Comparison of ENCODE assay signal across 8 mouse cellular contexts in genomic region chr2:26409362-26409761, GRCm38 (mm10). TPM values are rescaled to one million over a fixed set of nuclear protein-coding genes. Genes with fewer than 3 reads are reported as not detected.
DNase-seq lines count a peak whose midpoint lies in the region; ATAC-seq and TF ChIP-seq lines count a peak whose summit lies in the region.

No protein-coding gene starts in this region.

- intact Hi-C loops in gastrocnemius, adult 2 months (cut with DNase I) = loop anchor here (5.0 kb wide), 1 partner anchor 33 kb away; no protein-coding TSS in a partner anchor

- DNase-seq in gastrocnemius, adult 2 months = no peak
- DNase-seq in gastrocnemius, postnatal 4 days (ENCODE audit: low spot score in 2 of 2) = no peak
- no peak for DNase-seq in liver, embryonic 13.5 days
- DNase-seq in spleen, adult 18-20 months = no peak
- DNase-seq in frontal cortex, postnatal 25 days (ENCODE audit: low spot score in 2 of 2) = no peak

- H3K4me2 ChIP-seq in liver, embryonic 13.5 days = peak overlapping the region; percentile 92

- H3K4me3 ChIP-seq in gastrocnemius, adult 2 months = peak overlapping the region; percentile 93
- peak overlapping the region; percentile 98 for H3K4me3 ChIP-seq in megakaryocyte, embryonic 14.5 days (replicated peaks)
- H3K4me3 ChIP-seq in liver, embryonic 13.5 days (replicated peaks) = peak overlapping the region; percentile 91

- no peaks in the 10 kb centered on the region for H3K9me3 ChIP-seq in megakaryocyte, embryonic 14.5 days
- no peaks in the 10 kb centered on the region for H3K9me3 ChIP-seq in liver, embryonic 13.5 days (replicated peaks)

- H3K27ac ChIP-seq in gastrocnemius, adult 2 months = peak overlapping the region; percentile 97
- peak overlapping the region; percentile 58; the same call in 1 of the 2 replicates for H3K27ac ChIP-seq in liver, embryonic 13.5 days

- no peaks in the 10 kb centered on the region for H3K27me3 ChIP-seq in megakaryocyte, embryonic 14.5 days (replicated peaks)
- H3K27me3 ChIP-seq in liver, embryonic 13.5 days = no peaks in the 10 kb centered on the region

- H3K9ac ChIP-seq in liver, embryonic 13.5 days = peak overlapping the region; percentile 59

- ATAC-seq in megakaryocyte, adult 5-6 weeks (ENCODE audit: poor library complexity, severe bottlenecking) = no peak
- ATAC-seq in liver, embryonic 13.5 days (ENCODE audit: low read depth) = no peak
- ATAC-seq in megakaryocyte-erythroid progenitor cell, adult 5-6 weeks (replicated peaks; ENCODE audit: low FRiP score, low TSS enrichment, poor library complexity, severe bottlenecking) = no peak

- peaks cover 84% of the 10 kb centered on the region for H3K36me3 ChIP-seq in megakaryocyte, embryonic 14.5 days (replicated peaks; ENCODE audit: low read length)
- peaks cover 44% of the 10 kb centered on the region for H3K36me3 ChIP-seq in liver, embryonic 13.5 days

- H3K4me1 ChIP-seq in megakaryocyte, embryonic 14.5 days = peaks cover 65% of the 10 kb centered on the region
- peaks cover 52% of the 10 kb centered on the region for H3K4me1 ChIP-seq in liver, embryonic 13.5 days (replicated peaks)

- WGBS in liver, embryonic 13.5 days (ENCODE audit: insufficient replicate concordance) = 55% methylated on average over 3 of the region's 3 CpGs

- TF ChIP-seq CTCF in gastrocnemius, adult 2 months (IDR thresholded peaks at IDR 0.05) = no peak

RNA-seq across cellular contexts. Expression of gene Inpp5e, which starts 0.4 kb away (rescaled TPM):
- total RNA-seq in gastrocnemius, adult 2 months (2021) = 1 to 10 TPM; 7.9 to 9.3 TPM
- 10 to 100 TPM; 12.5 to 13.2 TPM for total RNA-seq in gastrocnemius, postnatal 4 days (2021)
- polyA plus RNA-seq in megakaryocyte, embryonic 14.5 days (2012; ENCODE audit: insufficient read depth, low replicate concordance) = 6.3 and 18.1 TPM in 2 replicates
- 13.2 and 17.0 TPM in 2 replicates for total RNA-seq in megakaryocyte, adult 5-6 weeks (2015)
- total RNA-seq in megakaryocyte, adult 5-6 weeks (2017) = 7.8 and 10.4 TPM in 2 replicates
- polyA plus RNA-seq in liver, embryonic 13.5 days (2015; fragmentation: Nextera tagmentation; extraction: Ambion mirVana) = 6.3 and 7.3 TPM in 2 replicates
- total RNA-seq in megakaryocyte-erythroid progenitor cell, adult 5-6 weeks (2014; fragmentation: Nextera tagmentation) = 20.3 and 22.6 TPM in 2 replicates
- total RNA-seq in megakaryocyte-erythroid progenitor cell, adult 5-6 weeks (2017) = 4.5 and 9.2 TPM in 2 replicates

RNA-seq across cellular contexts. Expression of gene Pmpca, which starts 20.2 kb away (rescaled TPM):
- 100 to 1,000 TPM; 133 to 141 TPM for total RNA-seq in gastrocnemius, adult 2 months (2021)
- 100 to 1,000 TPM; 123 to 124 TPM for total RNA-seq in gastrocnemius, postnatal 4 days (2021)
- polyA plus RNA-seq in megakaryocyte, embryonic 14.5 days (2012; ENCODE audit: insufficient read depth, low replicate concordance) = 110 and 172 TPM in 2 replicates
- 26.4 and 27.1 TPM in 2 replicates for total RNA-seq in megakaryocyte, adult 5-6 weeks (2015)
- total RNA-seq in megakaryocyte, adult 5-6 weeks (2017) = 35.0 and 38.5 TPM in 2 replicates
- 81.5 and 93.2 TPM in 2 replicates for polyA plus RNA-seq in liver, embryonic 13.5 days (2015; fragmentation: Nextera tagmentation; extraction: Ambion mirVana)
- total RNA-seq in megakaryocyte-erythroid progenitor cell, adult 5-6 weeks (2014; fragmentation: Nextera tagmentation) = 75.8 and 78.0 TPM in 2 replicates
- 68.3 and 90.5 TPM in 2 replicates for total RNA-seq in megakaryocyte-erythroid progenitor cell, adult 5-6 weeks (2017)

RNA-seq across cellular contexts. Expression of gene Entr1, which starts 20.2 kb away (rescaled TPM):
- total RNA-seq in gastrocnemius, adult 2 months (2021) = 10 to 100 TPM; 25.2 to 33.1 TPM
- 10 to 100 TPM; 42.7 to 50.2 TPM for total RNA-seq in gastrocnemius, postnatal 4 days (2021)
- polyA plus RNA-seq in megakaryocyte, embryonic 14.5 days (2012; ENCODE audit: insufficient read depth, low replicate concordance) = 10.0 and 30.9 TPM in 2 replicates
- total RNA-seq in megakaryocyte, adult 5-6 weeks (2015) = 62.2 and 76.5 TPM in 2 replicates
- total RNA-seq in megakaryocyte, adult 5-6 weeks (2017) = 60.4 and 63.4 TPM in 2 replicates
- 47.6 and 52.4 TPM in 2 replicates for polyA plus RNA-seq in liver, embryonic 13.5 days (2015; fragmentation: Nextera tagmentation; extraction: Ambion mirVana)
- 45.3 and 72.2 TPM in 2 replicates for total RNA-seq in megakaryocyte-erythroid progenitor cell, adult 5-6 weeks (2014; fragmentation: Nextera tagmentation)
- total RNA-seq in megakaryocyte-erythroid progenitor cell, adult 5-6 weeks (2017) = 38.6 and 56.8 TPM in 2 replicates

RNA-seq across cellular contexts. Expression of gene Snapc4, which starts 28.9 kb away (rescaled TPM):
- 1 to 10 TPM; 7.5 to 8.6 TPM for total RNA-seq in gastrocnemius, adult 2 months (2021)
- 10 to 100 TPM; 20.6 to 22.2 TPM for total RNA-seq in gastrocnemius, postnatal 4 days (2021)
- 15.8 and 18.0 TPM in 2 replicates for polyA plus RNA-seq in megakaryocyte, embryonic 14.5 days (2012; ENCODE audit: insufficient read depth, low replicate concordance)
- 6.1 and 10.7 TPM in 2 replicates for total RNA-seq in megakaryocyte, adult 5-6 weeks (2015)
- 12.2 and 13.3 TPM in 2 replicates for total RNA-seq in megakaryocyte, adult 5-6 weeks (2017)
- polyA plus RNA-seq in liver, embryonic 13.5 days (2015; fragmentation: Nextera tagmentation; extraction: Ambion mirVana) = 10.5 and 12.6 TPM in 2 replicates
- total RNA-seq in megakaryocyte-erythroid progenitor cell, adult 5-6 weeks (2014; fragmentation: Nextera tagmentation) = 64.6 and 87.4 TPM in 2 replicates
- total RNA-seq in megakaryocyte-erythroid progenitor cell, adult 5-6 weeks (2017) = 33.6 and 52.3 TPM in 2 replicates

RNA-seq across cellular contexts. Expression of gene Sec16a, which starts 35.7 kb away (rescaled TPM):
- total RNA-seq in gastrocnemius, adult 2 months (2021) = 10 to 100 TPM; 27.2 to 30.4 TPM
- 10 to 100 TPM; 40.9 to 45.4 TPM for total RNA-seq in gastrocnemius, postnatal 4 days (2021)
- polyA plus RNA-seq in megakaryocyte, embryonic 14.5 days (2012; ENCODE audit: insufficient read depth, low replicate concordance) = 7.6 and 26.1 TPM in 2 replicates
- 41.6 and 43.9 TPM in 2 replicates for total RNA-seq in megakaryocyte, adult 5-6 weeks (2015)
- 31.1 and 34.6 TPM in 2 replicates for total RNA-seq in megakaryocyte, adult 5-6 weeks (2017)
- polyA plus RNA-seq in liver, embryonic 13.5 days (2015; fragmentation: Nextera tagmentation; extraction: Ambion mirVana) = 6.9 and 8.5 TPM in 2 replicates
- total RNA-seq in megakaryocyte-erythroid progenitor cell, adult 5-6 weeks (2014; fragmentation: Nextera tagmentation) = 32.7 and 37.7 TPM in 2 replicates
- total RNA-seq in megakaryocyte-erythroid progenitor cell, adult 5-6 weeks (2017) = 16.6 and 29.8 TPM in 2 replicates
